In genomic region chr19:7382903-7383865, GRCm38 (mm10) we compare ENCODE assay signal across 8 mouse cellular contexts. TPM values are rescaled to one million over a fixed set of nuclear protein-coding genes. Genes with fewer than 3 reads are reported as not detected.
DNase-seq lines count a peak whose midpoint lies in the region; ATAC-seq and TF ChIP-seq lines count a peak whose summit lies in the region.

Gene Spindoc (minus strand): TSS chr19:7382994.

- H3K36me3 ChIP-seq in ES-Bruce4 (ENCODE audit: control insufficient read depth, insufficient read depth, low read length, poor library complexity, severe bottlenecking), result no peaks in the 10 kb centered on the region
- peaks cover 12% of the 10 kb centered on the region for H3K36me3 ChIP-seq in forebrain, embryonic 13.5 days (ENCODE audit: poor library complexity, severe bottlenecking)
- no peaks in the 10 kb centered on the region for H3K36me3 ChIP-seq in liver, postnatal 0 days (replicated peaks; ENCODE audit: insufficient read depth, low read length)
- no peaks in the 10 kb centered on the region for H3K36me3 ChIP-seq in neural tube, embryonic 14.5 days (ENCODE audit: control insufficient read depth, insufficient read depth, low read length)

- TF ChIP-seq POLR2A in ES-Bruce4 (IDR thresholded peaks at IDR 0.05; ENCODE audit: insufficient read depth, low read length), result peak; percentile 61

- no peaks in the 10 kb centered on the region for H3K4me1 ChIP-seq in ES-Bruce4 (ENCODE audit: control insufficient read depth, insufficient read depth, low read length)
- peaks cover 46% of the 10 kb centered on the region for H3K4me1 ChIP-seq in forebrain, embryonic 13.5 days
- peaks cover 21% of the 10 kb centered on the region for H3K4me1 ChIP-seq in liver, postnatal 0 days (ENCODE audit: insufficient read depth)
- peaks cover 13% of the 10 kb centered on the region for H3K4me1 ChIP-seq in neural tube, embryonic 14.5 days (ENCODE audit: control insufficient read depth, insufficient read depth, low read length)

- H3K4me2 ChIP-seq in forebrain, embryonic 13.5 days, result peak within 1 kb of the TSS; percentile 75
- H3K4me2 ChIP-seq in liver, postnatal 0 days (ENCODE audit: low read depth, low read length), result peak within 1 kb of the TSS; percentile 100
- peak within 1 kb of the TSS; percentile 53 for H3K4me2 ChIP-seq in neural tube, embryonic 14.5 days (ENCODE audit: low read depth, low read length)

- ATAC-seq in cerebellum, adult (ENCODE audit: insufficient number of reproducible peaks, low FRiP score, low TSS enrichment), result peak; percentile 93
- ATAC-seq in forebrain, embryonic 13.5 days, result peak; percentile 99
- ATAC-seq in liver, postnatal 0 days, result peak; percentile 98
- peak; percentile 98 for ATAC-seq in neural tube, embryonic 14.5 days (ENCODE audit: low read depth)

- no peaks in the 10 kb centered on the region for H3K27me3 ChIP-seq in ES-Bruce4 (ENCODE audit: control insufficient read depth, insufficient read depth, low read length, poor library complexity, severe bottlenecking)
- H3K27me3 ChIP-seq in forebrain, embryonic 13.5 days, result no peaks in the 10 kb centered on the region
- H3K27me3 ChIP-seq in liver, postnatal 0 days (ENCODE audit: insufficient read depth, low read length), result no peaks in the 10 kb centered on the region
- no peaks in the 10 kb centered on the region for H3K27me3 ChIP-seq in neural tube, embryonic 14.5 days (ENCODE audit: control insufficient read depth, insufficient read depth, low read length)

- H3K9ac ChIP-seq in ES-Bruce4 (ENCODE audit: low read depth, poor library complexity, severe bottlenecking), result peak within 1 kb of the TSS; percentile 92
- peak within 1 kb of the TSS; percentile 97 for H3K9ac ChIP-seq in forebrain, embryonic 13.5 days
- H3K9ac ChIP-seq in liver, postnatal 0 days (replicated peaks), result peak within 1 kb of the TSS; percentile 87
- H3K9ac ChIP-seq in neural tube, embryonic 14.5 days (replicated peaks; ENCODE audit: low read depth, low read length), result peak within 1 kb of the TSS; percentile 79

- peak within 1 kb of the TSS; percentile 82 for H3K27ac ChIP-seq in ES-Bruce4 (ENCODE audit: insufficient read depth, low read length)
- peak within 1 kb of the TSS; percentile 96 for H3K27ac ChIP-seq in forebrain, embryonic 13.5 days
- H3K27ac ChIP-seq in liver, postnatal 0 days (ENCODE audit: low read depth), result peak within 1 kb of the TSS; percentile 80
- peak within 1 kb of the TSS; percentile 91 for H3K27ac ChIP-seq in neural tube, embryonic 14.5 days (ENCODE audit: low read depth, low read length)

- TF ChIP-seq CTCF in ES-Bruce4 (IDR thresholded peaks at IDR 0.05; ENCODE audit: low read depth, low read length), result no peak
- no peak for TF ChIP-seq CTCF in liver, postnatal 0 days (IDR thresholded peaks at IDR 0.05; ENCODE audit: low read depth)

- WGBS in forebrain, embryonic 13.5 days, result under 1% methylated on average over 52 of the region's 52 CpGs
- WGBS in large intestine, adult 2 months, result 4% methylated on average over 52 of the region's 52 CpGs
- 2% methylated on average over 45 of the region's 52 CpGs for WGBS in liver, postnatal 0 days (ENCODE audit: insufficient replicate concordance)
- WGBS in neural tube, embryonic 14.5 days, result under 1% methylated on average over 45 of the region's 52 CpGs

- peak; percentile 99 to 100 for DNase-seq in heart, postnatal 10 days
- DNase-seq in large intestine, adult 2 months (ENCODE audit: low read depth, low spot score), result peak; percentile 64
- DNase-seq in liver, postnatal 0 days, result peak; percentile 98
- DNase-seq in testis, postnatal 10 days (ENCODE audit: low spot score), result peak; percentile 99

- H3K9me3 ChIP-seq in ES-Bruce4 (replicated peaks; ENCODE audit: control insufficient read depth, insufficient read depth, low read length, poor library complexity, severe bottlenecking), result no peaks in the 10 kb centered on the region
- 0 out of 2 replicates have a peak, but pooled peaks cover 7% of the 10 kb centered on the region for H3K9me3 ChIP-seq in forebrain, embryonic 13.5 days (replicated peaks)
- H3K9me3 ChIP-seq in liver, postnatal 0 days (ENCODE audit: low read length), result 0 out of 2 replicates have a peak, but pooled peaks cover 2% of the 10 kb centered on the region
- no peaks in the 10 kb centered on the region for H3K9me3 ChIP-seq in neural tube, embryonic 14.5 days (ENCODE audit: control insufficient read depth, low read length)

- intact Hi-C loops in heart, postnatal 10 days (cut with DNase I), result loop anchor here (2.0 kb wide), 1 partner anchor 36 kb away; no protein-coding TSS in a partner anchor

- H3K4me3 ChIP-seq in ES-Bruce4 (ENCODE audit: low read depth, low read length), result peak within 1 kb of the TSS; percentile 93
- peak within 1 kb of the TSS; percentile 92 for H3K4me3 ChIP-seq in forebrain, embryonic 13.5 days
- H3K4me3 ChIP-seq in liver, postnatal 0 days (ENCODE audit: low read depth, low read length), result peak within 1 kb of the TSS; percentile 96
- peak within 1 kb of the TSS; percentile 77 for H3K4me3 ChIP-seq in neural tube, embryonic 14.5 days (ENCODE audit: low read depth, low read length)

- no peak for TF ChIP-seq EP300 in ES-Bruce4 (IDR thresholded peaks at IDR 0.05; ENCODE audit: insufficient read depth, low read depth, low read length)
- TF ChIP-seq EP300 in liver, postnatal 0 days (IDR thresholded peaks at IDR 0.05; ENCODE audit: low read depth), result no peak

RNA-seq across cellular contexts. Expression of gene Spindoc, which starts in this region (rescaled TPM):
- polyA plus RNA-seq in ES-Bruce4 (2011; ENCODE audit: insufficient read depth, insufficient read length, low read depth, missing spikeins), result 43.8 and 56.3 TPM in 2 replicates
- 42.1 and 47.5 TPM in 2 replicates for polyA plus RNA-seq in forebrain, embryonic 13.5 days (2015; fragmentation: Nextera tagmentation; extraction: Ambion mirVana)
- 10 to 100 TPM; 27.2 to 28.5 TPM for total RNA-seq in heart, postnatal 10 days (2021)
- polyA plus RNA-seq in large intestine, adult 2 months (2012; rRNA removed), result 14.1 and 14.2 TPM in 2 replicates
- 2.2 and 3.6 TPM in 2 replicates for polyA plus RNA-seq in liver, postnatal 0 days (2015; fragmentation: Nextera tagmentation; extraction: Ambion mirVana)
- 15.8 and 22.6 TPM in 2 replicates for polyA plus RNA-seq in neural tube, embryonic 14.5 days (2014; fragmentation: Nextera tagmentation; extraction: Ambion mirVana)

Comparison
In these comparisons a context has a peak if more than half of its experiments do, and no peak if none do; other contexts are left out.
1. Peak in every context shown above with its lines: DNase-seq, ATAC-seq, H3K4me3 ChIP-seq and H3K27ac ChIP-seq.